In genomic region chr7:141222126-141222467, GRCm38 (mm10) we compare ENCODE assay signal across 8 mouse cellular contexts. TPM values are rescaled to one million over a fixed set of nuclear protein-coding genes. Genes with fewer than 3 reads are reported as not detected.
DNase-seq lines count a peak whose midpoint lies in the region; ATAC-seq and TF ChIP-seq lines count a peak whose summit lies in the region.

No protein-coding gene starts in this region.

- H3K79me2 ChIP-seq in liver, adult 2 months (ENCODE audit: control insufficient read depth, insufficient read depth, low read length) = peaks cover 7% of the 10 kb centered on the region; the same call in 1 of the 2 replicates

- H3K4me2 ChIP-seq in embryonic facial prominence, embryonic 14.5 days (ENCODE audit: low read depth, low read length) = peak overlapping the region; percentile 89
- H3K4me2 ChIP-seq in intestine, embryonic 16.5 days (ENCODE audit: low read depth, low read length) = peak overlapping the region; percentile 52
- H3K4me2 ChIP-seq in neural tube, embryonic 13.5 days = peak overlapping the region; percentile 69

- WGBS in liver, adult 2 months = 8% methylated on average over 8 of the region's 8 CpGs
- 8% methylated on average over 8 of the region's 8 CpGs for WGBS in embryonic facial prominence, embryonic 14.5 days
- 8% methylated on average over 8 of the region's 8 CpGs for WGBS in intestine, embryonic 16.5 days
- 6% methylated on average over 8 of the region's 8 CpGs for WGBS in neural tube, embryonic 13.5 days

- no peaks in the 10 kb centered on the region for H3K9me3 ChIP-seq in embryonic facial prominence, embryonic 14.5 days (ENCODE audit: control insufficient read depth, low read length)
- no peaks in the 10 kb centered on the region for H3K9me3 ChIP-seq in intestine, embryonic 16.5 days (ENCODE audit: control insufficient read depth, low read length)
- no peaks in the 10 kb centered on the region for H3K9me3 ChIP-seq in neural tube, embryonic 13.5 days

- no peaks in the 10 kb centered on the region for H3K27me3 ChIP-seq in liver, adult 2 months (ENCODE audit: control insufficient read depth, insufficient read depth, low read length)
- H3K27me3 ChIP-seq in embryonic facial prominence, embryonic 14.5 days (replicated peaks; ENCODE audit: control insufficient read depth, insufficient read depth, low read length) = no peaks in the 10 kb centered on the region
- no peaks in the 10 kb centered on the region for H3K27me3 ChIP-seq in intestine, embryonic 16.5 days (replicated peaks; ENCODE audit: control insufficient read depth, insufficient read depth, low read length)
- H3K27me3 ChIP-seq in neural tube, embryonic 13.5 days = no peaks in the 10 kb centered on the region

- no peaks in the 10 kb centered on the region for H3K36me3 ChIP-seq in liver, adult 2 months (ENCODE audit: control insufficient read depth, insufficient read depth, low read length)
- peaks cover 10% of the 10 kb centered on the region; the same call in 1 of the 2 replicates for H3K36me3 ChIP-seq in embryonic facial prominence, embryonic 14.5 days (ENCODE audit: control insufficient read depth, insufficient read depth, low read length)
- peaks cover 4% of the 10 kb centered on the region; the same call in 1 of the 2 replicates for H3K36me3 ChIP-seq in intestine, embryonic 16.5 days (ENCODE audit: control insufficient read depth, insufficient read depth, low read length)
- H3K36me3 ChIP-seq in neural tube, embryonic 13.5 days = peaks cover 9% of the 10 kb centered on the region; the same call in 1 of the 2 replicates

- no peak for TF ChIP-seq CTCF in liver, adult 2 months (IDR thresholded peaks at IDR 0.05; ENCODE audit: low read depth, low read length)

- no peak for TF ChIP-seq POLR2A in liver, adult 2 months (IDR thresholded peaks at IDR 0.05; ENCODE audit: extremely low read depth, insufficient read depth, low read length)

- H3K4me1 ChIP-seq in liver, adult 2 months (ENCODE audit: control insufficient read depth, insufficient read depth, low read length) = peaks cover 12% of the 10 kb centered on the region
- peaks cover 20% of the 10 kb centered on the region for H3K4me1 ChIP-seq in embryonic facial prominence, embryonic 14.5 days (ENCODE audit: control insufficient read depth, insufficient read depth, low read length)
- peaks cover 43% of the 10 kb centered on the region for H3K4me1 ChIP-seq in intestine, embryonic 16.5 days (ENCODE audit: control insufficient read depth, insufficient read depth, low read length)
- H3K4me1 ChIP-seq in neural tube, embryonic 13.5 days (replicated peaks) = peaks cover 31% of the 10 kb centered on the region

- no peak overlapping the region for H3K27ac ChIP-seq in liver, adult 2 months (replicated peaks; ENCODE audit: insufficient read depth, low read depth, low read length)
- peak overlapping the region; percentile 88 for H3K27ac ChIP-seq in embryonic facial prominence, embryonic 14.5 days (replicated peaks; ENCODE audit: low read depth, low read length)
- peak overlapping the region; percentile 93 for H3K27ac ChIP-seq in intestine, embryonic 16.5 days (ENCODE audit: low read length)
- peak overlapping the region; percentile 87 for H3K27ac ChIP-seq in neural tube, embryonic 13.5 days (replicated peaks)

- intact Hi-C loops in gastrocnemius, postnatal 36 days (cut with DNase I) = no loop called here

- DNase-seq in liver, adult 2 months (ENCODE audit: extremely low read depth, low read depth, low spot score) = no peak
- DNase-seq in liver = no peak
- no peak for DNase-seq in embryonic facial prominence, embryonic 14.5 days (ENCODE audit: low spot score)
- DNase-seq in cerebellum, adult 11 months = no peak
- DNase-seq in gastrocnemius, postnatal 36 days = no peak
- DNase-seq in thymus, postnatal 10 days (ENCODE audit: low spot score in 2 of 2) = no peak

- no peak for ATAC-seq in embryonic facial prominence, embryonic 14.5 days (ENCODE audit: low read depth)
- ATAC-seq in intestine, embryonic 16.5 days = no peak
- ATAC-seq in neural tube, embryonic 13.5 days (ENCODE audit: low read depth) = no peak

- H3K4me3 ChIP-seq in liver, adult 2 months (ENCODE audit: insufficient read depth, low read depth, low read length) = peak overlapping the region; percentile 19
- H3K4me3 ChIP-seq in embryonic facial prominence, embryonic 14.5 days (ENCODE audit: low read depth, low read length) = peak overlapping the region; percentile 63
- peak overlapping the region; percentile 31 for H3K4me3 ChIP-seq in intestine, embryonic 16.5 days (ENCODE audit: low read length)
- H3K4me3 ChIP-seq in neural tube, embryonic 13.5 days = peak overlapping the region; percentile 45

- peak overlapping the region; percentile 14; the same call in 1 of the 2 replicates for H3K9ac ChIP-seq in liver, adult 2 months (ENCODE audit: low read depth, low read length)
- H3K9ac ChIP-seq in embryonic facial prominence, embryonic 14.5 days (ENCODE audit: low read depth, low read length) = peak overlapping the region; percentile 54
- H3K9ac ChIP-seq in intestine, embryonic 16.5 days (ENCODE audit: low read depth, low read length) = peak overlapping the region; percentile 54
- peak overlapping the region; percentile 71 for H3K9ac ChIP-seq in neural tube, embryonic 13.5 days

RNA-seq across cellular contexts. Expression of gene Rassf7, which starts 6.4 kb away (rescaled TPM):
- total RNA-seq in liver, adult 2 months (2014; rRNA removed) = 21.6 and 22.5 TPM in 2 replicates
- polyA plus RNA-seq in liver, adult 2 months (2012; rRNA removed) = 49.1 and 53.3 TPM in 2 replicates
- polyA plus RNA-seq in embryonic facial prominence, embryonic 14.5 days (2014; fragmentation: Nextera tagmentation; extraction: Ambion mirVana) = 26.7 and 30.2 TPM in 2 replicates
- 75.6 and 77.5 TPM in 2 replicates for polyA plus RNA-seq in intestine, embryonic 16.5 days (2015; fragmentation: Nextera tagmentation; extraction: Ambion mirVana)
- 29.8 and 31.7 TPM in 2 replicates for polyA plus RNA-seq in neural tube, embryonic 13.5 days (2015; fragmentation: Nextera tagmentation; extraction: Ambion mirVana)
- under 1 TPM in 1 of 2 experiments, not detected in 1; 0.59 TPM for total RNA-seq in gastrocnemius, postnatal 36 days (2021)

RNA-seq across cellular contexts. Expression of gene Phrf1, which starts 6.5 kb away (rescaled TPM):
- 8.1 and 12.6 TPM in 2 replicates for total RNA-seq in liver, adult 2 months (2014; rRNA removed)
- 6.7 and 9.2 TPM in 2 replicates for polyA plus RNA-seq in liver, adult 2 months (2012; rRNA removed)
- polyA plus RNA-seq in embryonic facial prominence, embryonic 14.5 days (2014; fragmentation: Nextera tagmentation; extraction: Ambion mirVana) = 59.8 and 62.7 TPM in 2 replicates
- 55.2 and 56.7 TPM in 2 replicates for polyA plus RNA-seq in intestine, embryonic 16.5 days (2015; fragmentation: Nextera tagmentation; extraction: Ambion mirVana)
- 71.4 and 74.1 TPM in 2 replicates for polyA plus RNA-seq in neural tube, embryonic 13.5 days (2015; fragmentation: Nextera tagmentation; extraction: Ambion mirVana)
- 10 to 100 TPM; 19.2 to 20.6 TPM for total RNA-seq in gastrocnemius, postnatal 36 days (2021)

RNA-seq across cellular contexts. Expression of gene Lmntd2, which starts 8.2 kb away (rescaled TPM):
- 0.47 and 0.83 TPM in 2 replicates for total RNA-seq in liver, adult 2 months (2014; rRNA removed)
- 1.4 and 2.2 TPM in 2 replicates for polyA plus RNA-seq in liver, adult 2 months (2012; rRNA removed)
- polyA plus RNA-seq in embryonic facial prominence, embryonic 14.5 days (2014; fragmentation: Nextera tagmentation; extraction: Ambion mirVana) = 1.3 and 1.5 TPM in 2 replicates
- 4.0 TPM in 2 replicates for polyA plus RNA-seq in intestine, embryonic 16.5 days (2015; fragmentation: Nextera tagmentation; extraction: Ambion mirVana)
- polyA plus RNA-seq in neural tube, embryonic 13.5 days (2015; fragmentation: Nextera tagmentation; extraction: Ambion mirVana) = 1.3 and 1.5 TPM in 2 replicates
- total RNA-seq in gastrocnemius, postnatal 36 days (2021) = not detected

RNA-seq across cellular contexts. Expression of gene Lrrc56, which starts 28.1 kb away (rescaled TPM):
- 1.8 and 2.1 TPM in 2 replicates for total RNA-seq in liver, adult 2 months (2014; rRNA removed)
- polyA plus RNA-seq in liver, adult 2 months (2012; rRNA removed) = 4.4 and 4.8 TPM in 2 replicates
- polyA plus RNA-seq in embryonic facial prominence, embryonic 14.5 days (2014; fragmentation: Nextera tagmentation; extraction: Ambion mirVana) = 6.0 and 7.2 TPM in 2 replicates
- 5.3 and 6.5 TPM in 2 replicates for polyA plus RNA-seq in intestine, embryonic 16.5 days (2015; fragmentation: Nextera tagmentation; extraction: Ambion mirVana)
- 7.6 and 9.0 TPM in 2 replicates for polyA plus RNA-seq in neural tube, embryonic 13.5 days (2015; fragmentation: Nextera tagmentation; extraction: Ambion mirVana)
- 1 to 10 TPM; 2.0 to 2.1 TPM for total RNA-seq in gastrocnemius, postnatal 36 days (2021)

RNA-seq across cellular contexts. Expression of gene Hras, which starts 28.3 kb away (rescaled TPM):
- 37.6 and 53.8 TPM in 2 replicates for total RNA-seq in liver, adult 2 months (2014; rRNA removed)
- polyA plus RNA-seq in liver, adult 2 months (2012; rRNA removed) = 50.4 and 58.9 TPM in 2 replicates
- 122 and 142 TPM in 2 replicates for polyA plus RNA-seq in embryonic facial prominence, embryonic 14.5 days (2014; fragmentation: Nextera tagmentation; extraction: Ambion mirVana)
- 21.9 and 47.0 TPM in 2 replicates for polyA plus RNA-seq in intestine, embryonic 16.5 days (2015; fragmentation: Nextera tagmentation; extraction: Ambion mirVana)
- polyA plus RNA-seq in neural tube, embryonic 13.5 days (2015; fragmentation: Nextera tagmentation; extraction: Ambion mirVana) = 130 and 139 TPM in 2 replicates
- 100 to 1,000 TPM; 148 to 163 TPM for total RNA-seq in gastrocnemius, postnatal 36 days (2021)

Comparison
In these comparisons a context has a peak if more than half of its experiments do, and no peak if none do; other contexts are left out.
1. H3K9ac ChIP-seq: peak in every context shown above with its lines; median percentile 71 in neural tube, embryonic 13.5 days; 54 in embryonic facial prominence, embryonic 14.5 days; 54 in intestine, embryonic 16.5 days; 14 in liver, adult 2 months.